Mouse (Mus musculus) heart, postnatal 0 days (tissue): ENCODE data around the gene Abhd16a.

Source experiments
- CTCF ChIP-seq: IDR thresholded peaks from 2 replicates; pipeline ENCODE4 v1.5.1; 2016; ENCODE audit warnings: antibody characterized with exemption, control low read depth, low read depth
- EP300 ChIP-seq: IDR thresholded peaks from 2 replicates; pipeline ENCODE4 v1.6.1; 2016; ENCODE audit warnings: antibody characterized with exemption, low read depth

GRCm38 (mm10) chr17:35063466-35063865 lies 25.6 kb upstream of the Abhd16a start:
- TF ChIP-seq CTCF (no peak), EP300 (no peak)
